Mouse (Mus musculus): ENCODE results near the gene Tnrc6c. TPM values are rescaled to one million over a fixed set of nuclear protein-coding genes. Genes with fewer than 3 reads are reported as not detected.

The Tnrc6c gene
- polyA plus RNA-seq, 1 experiment from 2014 or later: 11.6 TPM

- Histone ChIP-seq H3K36me3 (ENCODE audit: insufficient read depth) (no peaks in the 10 kb centered on the region), H3K4me1 (ENCODE audit: insufficient read depth) (no peaks in the 10 kb centered on the region), H3K27me3 (ENCODE audit: insufficient read depth, low read length) (no peaks in the 10 kb centered on the region), H3K9me3 (ENCODE audit: low read depth, low read length) (no peaks in the 10 kb centered on the region), H3K4me2 (no peak overlapping the region), H3K27ac (ENCODE audit: low read depth) (no peak overlapping the region), H3K4me3 (ENCODE audit: low read depth, low read length) (no peak overlapping the region), H3K9ac (no peak overlapping the region)
- 38% methylated on average over 3 of the region's 3 CpGs for WGBS
- TF ChIP-seq CTCF (IDR thresholded peaks at IDR 0.05; ENCODE audit: low read depth): no peak
- ATAC-seq (ENCODE audit: insufficient read depth) (no peak), DNase-seq (peak; percentile 14)
Observed at GRCm38 (mm10) chr11:117685461-117685860, 31.4 kb downstream of the Tnrc6c start.

- no peak overlapping the region for H3K27ac ChIP-seq (ENCODE audit: low read depth)
- no peaks in the 10 kb centered on the region for H3K27me3 ChIP-seq (ENCODE audit: insufficient read depth, low read length)
- 56% methylated on average over 8 of the region's 8 CpGs for WGBS
- H3K9ac ChIP-seq: no peak overlapping the region
- ATAC-seq (ENCODE audit: insufficient read depth) (no peak), DNase-seq (peak; percentile 39)
- TF ChIP-seq CTCF (IDR thresholded peaks at IDR 0.05; ENCODE audit: low read depth): peak; percentile 63
- H3K4me1 ChIP-seq (ENCODE audit: insufficient read depth): no peaks in the 10 kb centered on the region
- H3K9me3 ChIP-seq (ENCODE audit: low read depth, low read length): no peaks in the 10 kb centered on the region
- H3K4me3 ChIP-seq (ENCODE audit: low read depth, low read length): no peak overlapping the region
- H3K36me3 ChIP-seq (ENCODE audit: insufficient read depth): no peaks in the 10 kb centered on the region
- no peak overlapping the region for H3K4me2 ChIP-seq
Observed at GRCm38 (mm10) chr11:117686021-117686420, 31.9 kb downstream of the Tnrc6c start.

GRCm38 (mm10) chr11:117688603-117689002 is 34.5 kb downstream of the Tnrc6c start:
- Histone ChIP-seq H3K4me2 (no peak overlapping the region), H3K4me1 (ENCODE audit: insufficient read depth) (no peaks in the 10 kb centered on the region), H3K27ac (ENCODE audit: low read depth) (no peak overlapping the region), H3K36me3 (ENCODE audit: insufficient read depth) (no peaks in the 10 kb centered on the region), H3K9ac (no peak overlapping the region), H3K9me3 (ENCODE audit: low read depth, low read length) (no peaks in the 10 kb centered on the region), H3K4me3 (ENCODE audit: low read depth, low read length) (no peak overlapping the region), H3K27me3 (ENCODE audit: insufficient read depth, low read length) (no peaks in the 10 kb centered on the region)
- ATAC-seq (ENCODE audit: insufficient read depth) (no peak), DNase-seq (no peak)
- WGBS: 52% methylated on average over 2 of the region's 2 CpGs
- TF ChIP-seq CTCF (IDR thresholded peaks at IDR 0.05; ENCODE audit: low read depth): no peak

GRCm38 (mm10) chr11:117691311-117691710 is 37.2 kb downstream of the Tnrc6c start:
- Histone ChIP-seq H3K9me3 (ENCODE audit: low read depth, low read length) (no peaks in the 10 kb centered on the region), H3K4me2 (no peak overlapping the region), H3K36me3 (ENCODE audit: insufficient read depth) (no peaks in the 10 kb centered on the region), H3K27me3 (ENCODE audit: insufficient read depth, low read length) (no peaks in the 10 kb centered on the region), H3K4me1 (ENCODE audit: insufficient read depth) (no peaks in the 10 kb centered on the region), H3K9ac (no peak overlapping the region), H3K27ac (ENCODE audit: low read depth) (no peak overlapping the region), H3K4me3 (ENCODE audit: low read depth, low read length) (no peak overlapping the region)
- ATAC-seq (ENCODE audit: insufficient read depth) (no peak), DNase-seq (no peak)
- no peak for TF ChIP-seq CTCF (IDR thresholded peaks at IDR 0.05; ENCODE audit: low read depth)

- TF ChIP-seq CTCF (IDR thresholded peaks at IDR 0.05; ENCODE audit: low read depth): no peak
- no peak overlapping the region for H3K9ac ChIP-seq
- ATAC-seq (ENCODE audit: insufficient read depth) (no peak), DNase-seq (no peak)
- H3K9me3 ChIP-seq (ENCODE audit: low read depth, low read length): no peaks in the 10 kb centered on the region
- no peaks in the 10 kb centered on the region for H3K36me3 ChIP-seq (ENCODE audit: insufficient read depth)
- no peaks in the 10 kb centered on the region for H3K27me3 ChIP-seq (ENCODE audit: insufficient read depth, low read length)
- no peaks in the 10 kb centered on the region for H3K4me1 ChIP-seq (ENCODE audit: insufficient read depth)
- no peak overlapping the region for H3K27ac ChIP-seq (ENCODE audit: low read depth)
- H3K4me2 ChIP-seq: no peak overlapping the region
- WGBS: 80% methylated on average over 5 of the region's 5 CpGs
- no peak overlapping the region for H3K4me3 ChIP-seq (ENCODE audit: low read depth, low read length)
Observed at GRCm38 (mm10) chr11:117694050-117694449, 40.0 kb downstream of the Tnrc6c start.

GRCm38 (mm10) chr11:117696585-117696984 is 42.5 kb downstream of the Tnrc6c start:
- H3K4me2 ChIP-seq: no peak overlapping the region
- H3K9me3 ChIP-seq (ENCODE audit: low read depth, low read length): no peaks in the 10 kb centered on the region
- 69% methylated on average over 6 of the region's 6 CpGs for WGBS
- H3K9ac ChIP-seq: no peak overlapping the region
- no peaks in the 10 kb centered on the region for H3K27me3 ChIP-seq (ENCODE audit: insufficient read depth, low read length)
- H3K27ac ChIP-seq (ENCODE audit: low read depth): no peak overlapping the region
- ATAC-seq (ENCODE audit: insufficient read depth) (no peak), DNase-seq (no peak)
- TF ChIP-seq CTCF (IDR thresholded peaks at IDR 0.05; ENCODE audit: low read depth): no peak
- no peak overlapping the region for H3K4me3 ChIP-seq (ENCODE audit: low read depth, low read length)
- no peaks in the 10 kb centered on the region for H3K36me3 ChIP-seq (ENCODE audit: insufficient read depth)
- H3K4me1 ChIP-seq (ENCODE audit: insufficient read depth): no peaks in the 10 kb centered on the region

GRCm38 (mm10) chr11:117700871-117701270 is 46.8 kb downstream of the Tnrc6c start:
- H3K9ac ChIP-seq: no peak overlapping the region
- H3K4me3 ChIP-seq (ENCODE audit: low read depth, low read length): no peak overlapping the region
- WGBS: 84% methylated on average over 4 of the region's 4 CpGs
- H3K4me2 ChIP-seq: no peak overlapping the region
- H3K27me3 ChIP-seq (ENCODE audit: insufficient read depth, low read length): no peaks in the 10 kb centered on the region
- H3K36me3 ChIP-seq (ENCODE audit: insufficient read depth): peaks cover 10% of the 10 kb centered on the region; the same call in 1 of the 2 replicates
- DNase-seq (no peak), ATAC-seq (ENCODE audit: insufficient read depth) (no peak)
- H3K4me1 ChIP-seq (ENCODE audit: insufficient read depth): no peaks in the 10 kb centered on the region
- no peak for TF ChIP-seq CTCF (IDR thresholded peaks at IDR 0.05; ENCODE audit: low read depth)
- H3K27ac ChIP-seq (ENCODE audit: low read depth): no peak overlapping the region
- no peaks in the 10 kb centered on the region for H3K9me3 ChIP-seq (ENCODE audit: low read depth, low read length)

GRCm38 (mm10) chr11:117706267-117706666 is 52.2 kb downstream of the Tnrc6c start:
- WGBS: 91% methylated on average over 2 of the region's 2 CpGs
- no peak for DNase-seq
- TF ChIP-seq CTCF (IDR thresholded peaks at IDR 0.05; ENCODE audit: low read depth): no peak

More at GRCm38 (mm10) chr11:117706267-117706666, 52.2 kb downstream of the Tnrc6c start:
- Histone ChIP-seq H3K4me3 (ENCODE audit: low read depth, low read length) (no peak overlapping the region), H3K4me2 (no peak overlapping the region), H3K36me3 (ENCODE audit: insufficient read depth) (peaks cover 10% of the 10 kb centered on the region; the same call in 1 of the 2 replicates), H3K27me3 (ENCODE audit: insufficient read depth, low read length) (no peaks in the 10 kb centered on the region), H3K9me3 (ENCODE audit: low read depth, low read length) (no peaks in the 10 kb centered on the region), H3K27ac (ENCODE audit: low read depth) (no peak overlapping the region), H3K4me1 (ENCODE audit: insufficient read depth) (no peaks in the 10 kb centered on the region), H3K9ac (no peak overlapping the region)
- no peak for ATAC-seq (ENCODE audit: insufficient read depth)
